Mouse (Mus musculus): ENCODE measurements around the gene Kcnh3. TPM values are rescaled to one million over a fixed set of nuclear protein-coding genes. Genes with fewer than 3 reads are reported as not detected.

Gene Kcnh3
- polyA plus RNA-seq, 1 experiment from 2014 or later, result 0.12 TPM

GRCm38 (mm10) chr15:99225081-99225810 lies 585 bp downstream of the Kcnh3 start:
- Histone ChIP-seq H3K36me3 (ENCODE audit: control insufficient read depth, insufficient read depth, low read length) (no peaks in the 10 kb centered on the region), H3K4me1 (ENCODE audit: control insufficient read depth in 2 of 2, insufficient read depth in 2 of 2, low read length in 2 of 2) (peaks cover 18 to 29% of the 10 kb centered on the region in 2 experiments; a peak in 3 of 4 replicates), H3K4me3 (ENCODE audit: control insufficient read depth in 1 of 2, insufficient read depth in 1 of 2, low read depth in 1 of 2, low read length in 2 of 2) (peak overlapping the region; percentile 25 to 54; a peak in 3 of 4 replicates), H3K9me3 (ENCODE audit: control insufficient read depth, low read length) (no peaks in the 10 kb centered on the region), H3K27me3 (ENCODE audit: control insufficient read depth, insufficient read depth, low read length) (peaks cover 97% of the 10 kb centered on the region), H3K4me2 (ENCODE audit: low read length) (peak overlapping the region; percentile 91), H3K9ac (ENCODE audit: low read length) (no peak overlapping the region), H3K27ac (replicated peaks in 1 of 2; ENCODE audit: control insufficient read depth in 1 of 2, insufficient read depth in 1 of 2, low read depth in 2 of 2, low read length in 2 of 2) (no peak overlapping the region)
- WGBS, result 2% methylated on average over 22 of the region's 22 CpGs
- ATAC-seq (ENCODE audit: insufficient number of reproducible peaks, insufficient read depth, low FRiP score, low read depth), result no peak

- Histone ChIP-seq H3K27ac (replicated peaks in 1 of 2; ENCODE audit: control insufficient read depth in 1 of 2, insufficient read depth in 1 of 2, low read depth in 2 of 2, low read length in 2 of 2) (no peak overlapping the region), H3K36me3 (ENCODE audit: control insufficient read depth, insufficient read depth, low read length) (no peaks in the 10 kb centered on the region), H3K9me3 (ENCODE audit: control insufficient read depth, low read length) (no peaks in the 10 kb centered on the region), H3K4me2 (ENCODE audit: low read length) (peak overlapping the region; percentile 91; the same call in 1 of the 2 replicates), H3K4me1 (ENCODE audit: control insufficient read depth in 2 of 2, insufficient read depth in 2 of 2, low read length in 2 of 2) (peaks cover 18 to 29% of the 10 kb centered on the region in 2 experiments; a peak in 3 of 4 replicates), H3K4me3 (ENCODE audit: control insufficient read depth in 1 of 2, insufficient read depth in 1 of 2, low read depth in 1 of 2, low read length in 2 of 2) (no peak overlapping the region), H3K27me3 (ENCODE audit: control insufficient read depth, insufficient read depth, low read length) (peaks cover 95% of the 10 kb centered on the region), H3K9ac (ENCODE audit: low read length) (no peak overlapping the region)
- 32% methylated on average over 14 of the region's 14 CpGs for WGBS
- no peak for ATAC-seq (ENCODE audit: insufficient number of reproducible peaks, insufficient read depth, low FRiP score, low read depth)
These were observed 1.4 kb downstream of the Kcnh3 start for GRCm38 (mm10) chr15:99226090-99226489.

GRCm38 (mm10) chr15:99231998-99232397 lies 7.3 kb downstream of the Kcnh3 start:
- no peak for ATAC-seq (ENCODE audit: insufficient number of reproducible peaks, insufficient read depth, low FRiP score, low read depth)
- WGBS, result 56% methylated on average over 10 of the region's 10 CpGs
- no peak overlapping the region for H3K4me3 ChIP-seq (ENCODE audit: control insufficient read depth in 1 of 2, insufficient read depth in 1 of 2, low read depth in 1 of 2, low read length in 2 of 2)
- no peak overlapping the region for H3K4me2 ChIP-seq (ENCODE audit: low read length)
- H3K9me3 ChIP-seq (ENCODE audit: control insufficient read depth, low read length), result no peaks in the 10 kb centered on the region
- peaks cover 61% of the 10 kb centered on the region for H3K27me3 ChIP-seq (ENCODE audit: control insufficient read depth, insufficient read depth, low read length)
- no peak overlapping the region for H3K9ac ChIP-seq (ENCODE audit: low read length)
- no peaks in the 10 kb centered on the region for H3K4me1 ChIP-seq (ENCODE audit: control insufficient read depth in 2 of 2, insufficient read depth in 2 of 2, low read length in 2 of 2)
- no peaks in the 10 kb centered on the region for H3K36me3 ChIP-seq (ENCODE audit: control insufficient read depth, insufficient read depth, low read length)
- no peak overlapping the region for H3K27ac ChIP-seq (replicated peaks in 1 of 2; ENCODE audit: control insufficient read depth in 1 of 2, insufficient read depth in 1 of 2, low read depth in 2 of 2, low read length in 2 of 2)

- Histone ChIP-seq H3K27me3 (ENCODE audit: control insufficient read depth, insufficient read depth, low read length) (peaks cover 44% of the 10 kb centered on the region), H3K4me2 (ENCODE audit: low read length) (no peak overlapping the region), H3K27ac (replicated peaks in 1 of 2; ENCODE audit: control insufficient read depth in 1 of 2, insufficient read depth in 1 of 2, low read depth in 2 of 2, low read length in 2 of 2) (no peak overlapping the region), H3K9me3 (ENCODE audit: control insufficient read depth, low read length) (no peaks in the 10 kb centered on the region), H3K36me3 (ENCODE audit: control insufficient read depth, insufficient read depth, low read length) (no peaks in the 10 kb centered on the region), H3K4me1 (ENCODE audit: control insufficient read depth in 2 of 2, insufficient read depth in 2 of 2, low read length in 2 of 2) (no peaks in the 10 kb centered on the region), H3K9ac (ENCODE audit: low read length) (no peak overlapping the region), H3K4me3 (ENCODE audit: control insufficient read depth in 1 of 2, insufficient read depth in 1 of 2, low read depth in 1 of 2, low read length in 2 of 2) (no peak overlapping the region)
- no peak for ATAC-seq (ENCODE audit: insufficient number of reproducible peaks, insufficient read depth, low FRiP score, low read depth)
- WGBS, result 57% methylated on average over 17 of the region's 17 CpGs
These were observed 9.1 kb downstream of the Kcnh3 start for GRCm38 (mm10) chr15:99233719-99234118.

DNA sequence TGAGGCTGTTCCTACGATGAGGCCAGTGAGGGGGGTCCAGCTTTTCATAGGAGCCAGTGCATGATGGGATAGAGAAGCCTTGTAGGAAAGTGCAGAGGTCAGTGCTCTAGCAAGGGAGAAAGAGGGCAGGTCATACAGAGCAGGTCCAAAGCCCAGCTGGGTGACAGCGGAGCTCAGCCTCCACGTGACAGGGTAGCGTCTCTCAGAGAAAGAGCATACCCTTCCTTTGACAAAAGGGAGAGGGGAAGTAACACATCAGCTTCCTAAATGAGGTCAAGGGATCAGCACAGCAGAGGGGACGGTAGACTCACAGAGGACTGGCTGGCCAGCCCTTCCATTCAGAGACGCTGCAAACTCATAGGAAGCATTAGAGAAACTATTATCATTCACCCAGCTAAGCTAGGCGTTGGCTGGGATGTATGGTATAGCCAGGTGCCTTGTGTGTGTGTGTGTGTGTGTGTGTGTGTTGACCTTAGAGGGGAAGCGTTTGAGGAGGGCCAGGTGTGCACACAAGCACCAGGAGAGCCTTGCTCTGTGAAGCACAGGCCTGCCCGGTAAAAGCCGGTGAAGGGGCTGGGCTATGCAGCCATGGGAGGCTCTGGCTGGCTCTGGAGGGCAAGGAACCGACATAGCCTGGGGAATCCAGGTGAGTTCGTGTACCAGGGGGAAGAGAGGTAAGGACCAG lies 9.8 kb downstream of the Kcnh3 start:
- no peak overlapping the region for H3K4me2 ChIP-seq (ENCODE audit: low read length)
- H3K4me3 ChIP-seq (ENCODE audit: control insufficient read depth in 1 of 2, insufficient read depth in 1 of 2, low read depth in 1 of 2, low read length in 2 of 2), result no peak overlapping the region
- peaks cover 37% of the 10 kb centered on the region for H3K27me3 ChIP-seq (ENCODE audit: control insufficient read depth, insufficient read depth, low read length)
- WGBS, result 61% methylated on average over 12 of the region's 12 CpGs
- ATAC-seq (ENCODE audit: insufficient number of reproducible peaks, insufficient read depth, low FRiP score, low read depth), result no peak
- no peak overlapping the region for H3K9ac ChIP-seq (ENCODE audit: low read length)
- no peaks in the 10 kb centered on the region for H3K9me3 ChIP-seq (ENCODE audit: control insufficient read depth, low read length)
- no peak overlapping the region for H3K27ac ChIP-seq (replicated peaks in 1 of 2; ENCODE audit: control insufficient read depth in 1 of 2, insufficient read depth in 1 of 2, low read depth in 2 of 2, low read length in 2 of 2)
- H3K4me1 ChIP-seq (ENCODE audit: control insufficient read depth in 2 of 2, insufficient read depth in 2 of 2, low read length in 2 of 2), result no peaks in the 10 kb centered on the region
- no peaks in the 10 kb centered on the region for H3K36me3 ChIP-seq (ENCODE audit: control insufficient read depth, insufficient read depth, low read length)

GRCm38 (mm10) chr15:99238006-99238405 lies 13.3 kb downstream of the Kcnh3 start:
- no peaks in the 10 kb centered on the region for H3K9me3 ChIP-seq (ENCODE audit: control insufficient read depth, low read length)
- 60% methylated on average over 11 of the region's 11 CpGs for WGBS
- H3K4me2 ChIP-seq (ENCODE audit: low read length), result no peak overlapping the region
- H3K27ac ChIP-seq (replicated peaks in 1 of 2; ENCODE audit: control insufficient read depth in 1 of 2, insufficient read depth in 1 of 2, low read depth in 2 of 2, low read length in 2 of 2), result no peak overlapping the region
- no peak overlapping the region for H3K4me3 ChIP-seq (ENCODE audit: control insufficient read depth in 1 of 2, insufficient read depth in 1 of 2, low read depth in 1 of 2, low read length in 2 of 2)
- H3K27me3 ChIP-seq (ENCODE audit: control insufficient read depth, insufficient read depth, low read length), result peaks cover 17% of the 10 kb centered on the region
- H3K9ac ChIP-seq (ENCODE audit: low read length), result no peak overlapping the region
- H3K4me1 ChIP-seq (ENCODE audit: control insufficient read depth in 2 of 2, insufficient read depth in 2 of 2, low read length in 2 of 2), result no peaks in the 10 kb centered on the region
- no peak for ATAC-seq (ENCODE audit: insufficient number of reproducible peaks, insufficient read depth, low FRiP score, low read depth)
- peaks cover 25% of the 10 kb centered on the region for H3K36me3 ChIP-seq (ENCODE audit: control insufficient read depth, insufficient read depth, low read length)

- Histone ChIP-seq H3K4me3 (ENCODE audit: control insufficient read depth in 1 of 2, insufficient read depth in 1 of 2, low read depth in 1 of 2, low read length in 2 of 2) (no peak overlapping the region), H3K27ac (replicated peaks in 1 of 2; ENCODE audit: control insufficient read depth in 1 of 2, insufficient read depth in 1 of 2, low read depth in 2 of 2, low read length in 2 of 2) (no peak overlapping the region), H3K4me2 (ENCODE audit: low read length) (no peak overlapping the region), H3K9me3 (ENCODE audit: control insufficient read depth, low read length) (no peaks in the 10 kb centered on the region), H3K4me1 (ENCODE audit: control insufficient read depth in 2 of 2, insufficient read depth in 2 of 2, low read length in 2 of 2) (no peaks in the 10 kb centered on the region), H3K9ac (ENCODE audit: low read length) (no peak overlapping the region), H3K27me3 (ENCODE audit: control insufficient read depth, insufficient read depth, low read length) (peaks cover 5% of the 10 kb centered on the region; the same call in 1 of the 2 replicates), H3K36me3 (ENCODE audit: control insufficient read depth, insufficient read depth, low read length) (peaks cover 47% of the 10 kb centered on the region)
- 67% methylated on average over 4 of the region's 4 CpGs for WGBS
- no peak for ATAC-seq (ENCODE audit: insufficient number of reproducible peaks, insufficient read depth, low FRiP score, low read depth)
These were observed 15.5 kb downstream of the Kcnh3 start for GRCm38 (mm10) chr15:99240129-99240528.
